Mouse (Mus musculus): ENCODE measurements around the gene Hivep3. TPM values are rescaled to one million over a fixed set of nuclear protein-coding genes. Genes with fewer than 3 reads are reported as not detected.

Hivep3 gene
- total and polyA plus RNA-seq, 3 experiments: 14.4 to 32.3 (median 21.2) TPM

GRCm38 (mm10) chr4:119812775-119813174 lies 79.2 kb downstream of the Hivep3 start:
- H3K4me3 ChIP-seq (replicated peaks in 1 of 3; ENCODE audit: low read depth in 2 of 3, low read length in 2 of 3, poor library complexity in 1 of 3): no peak overlapping the region
- H3K9ac ChIP-seq (ENCODE audit: insufficient read depth, low read depth): peak overlapping the region; percentile 50
- peak overlapping the region; percentile 92 for H3K4me2 ChIP-seq (ENCODE audit: insufficient read depth, low read depth, poor library complexity, severe bottlenecking)
- peaks cover 5% of the 10 kb centered on the region for H3K79me2 ChIP-seq (replicated peaks; ENCODE audit: control insufficient read depth, extremely low read depth, insufficient read depth, poor library complexity, severe bottlenecking)
- DNase-seq (ENCODE audit: extremely low read depth): peak; percentile 97
- dilution Hi-C loops (cut with MboI; ENCODE audit: extremely low pct_ligation_motif_present, extremely low pct_unique_long_range_greater_than_20kb, low sequenced_read_pairs): no loop called here
- in situ Hi-C loops (cut with MboI; ENCODE audit: low pct_ligation_motif_present, low pct_unique_long_range_greater_than_20kb, low sequenced_read_pairs): no loop called here
- H3K36me3 ChIP-seq (replicated peaks in 1 of 2; ENCODE audit: control insufficient read depth in 1 of 2, insufficient read depth in 1 of 2, low read length in 1 of 2): peaks cover 0 to 2% of the 10 kb centered on the region in 2 experiments
- no peak for TF ChIP-seq USF1 (IDR thresholded peaks at IDR 0.05; ENCODE audit: low read depth, low read length)
- TF ChIP-seq ZMIZ1 (IDR thresholded peaks at IDR 0.05; ENCODE audit: low read depth, low read length): peak; percentile 51; the same call in 1 of the 2 replicates
- TF ChIP-seq MAX (IDR thresholded peaks at IDR 0.05; ENCODE audit: low read length): 0 out of 2 replicates have a peak, but pooled peaks have one; percentile 39
- TF ChIP-seq ZC3H11A (IDR thresholded peaks at IDR 0.05; ENCODE audit: low read depth, low read length): no peak
- TF ChIP-seq IRF4 (IDR thresholded peaks at IDR 0.05; ENCODE audit: low read depth, low read length): peak; percentile 94
- peak; percentile 69 for TF ChIP-seq MEF2A (IDR thresholded peaks at IDR 0.05; ENCODE audit: borderline replicate concordance, low read depth, low read length)
- TF ChIP-seq USF2 (conservative IDR thresholded peaks at IDR 0.05; ENCODE audit: low read depth, low read length): no peak
- TF ChIP-seq CHD2 (IDR thresholded peaks at IDR 0.05; ENCODE audit: low read length): peak; percentile 76; the same call in 1 of the 2 replicates
- TF ChIP-seq NRF1 (IDR thresholded peaks at IDR 0.05; ENCODE audit: low read depth, low read length): no peak
- TF ChIP-seq HCFC1 (IDR thresholded peaks at IDR 0.05; ENCODE audit: low read depth, low read length): peak; percentile 56
- TF ChIP-seq JUN (IDR thresholded peaks at IDR 0.05; ENCODE audit: insufficient read depth, low read depth, low read length): no peak; the same call in 1 of the 2 replicates
- TF ChIP-seq MAFK (IDR thresholded peaks at IDR 0.05; ENCODE audit: insufficient replicate concordance, low read length): 0 out of 2 replicates have a peak, but pooled peaks have one; percentile 50
- no peak for TF ChIP-seq PAX5 (IDR thresholded peaks at IDR 0.05; ENCODE audit: low read length)
- TF ChIP-seq E2F4 (IDR thresholded peaks at IDR 0.05; ENCODE audit: insufficient replicate concordance, low read depth, low read length): no peak
- no peak for TF ChIP-seq KAT2A (IDR thresholded peaks at IDR 0.05; ENCODE audit: insufficient replicate concordance, low read length)
- no peak for TF ChIP-seq SMC3 (IDR thresholded peaks at IDR 0.05; ENCODE audit: low read depth, low read length)
- no peak; the same call in none of the 2 replicates for TF ChIP-seq SIN3A (IDR thresholded peaks at IDR 0.05; ENCODE audit: low read length)
- TF ChIP-seq CHD1 (IDR thresholded peaks at IDR 0.05; ENCODE audit: low read depth, low read length): no peak
- peak; percentile 87 for TF ChIP-seq TCF12 (IDR thresholded peaks at IDR 0.05; ENCODE audit: low read depth, low read length)
- peak; percentile 53; the same call in 1 of the 2 replicates for TF ChIP-seq POLR2AphosphoS2 (IDR thresholded peaks at IDR 0.05; ENCODE audit: low read depth, low read length)
- TF ChIP-seq CTCF (conservative IDR thresholded peaks at IDR 0.05 in 1 of 2, IDR thresholded peaks at IDR 0.05 in 1 of 2; ENCODE audit: low read depth in 2 of 2, low read length in 2 of 2): no peak
- TF ChIP-seq JUND (conservative IDR thresholded peaks at IDR 0.05; ENCODE audit: low read depth, low read length): no peak; the same call in 1 of the 2 replicates
- TF ChIP-seq BHLHE40 (IDR thresholded peaks at IDR 0.05; ENCODE audit: low read depth, low read length): peak; percentile 73
- TF ChIP-seq EP300 (IDR thresholded peaks at IDR 0.05; ENCODE audit: low read length): peak; percentile 72
- TF ChIP-seq MXI1 (IDR thresholded peaks at IDR 0.05; ENCODE audit: low read depth, low read length): peak; percentile 52; the same call in 1 of the 2 replicates
- TF ChIP-seq MYC (IDR thresholded peaks at IDR 0.05; ENCODE audit: low read depth, low read length): no peak
- TF ChIP-seq ZNF384 (IDR thresholded peaks at IDR 0.05; ENCODE audit: low read depth, low read length): no peak
- TF ChIP-seq RAD21 (IDR thresholded peaks at IDR 0.05; ENCODE audit: low read depth, low read length): no peak; the same call in 1 of the 2 replicates
- 0 out of 2 replicates have a peak, but pooled peaks have one; percentile 23 for TF ChIP-seq RCOR1 (conservative IDR thresholded peaks at IDR 0.05; ENCODE audit: low read depth, low read length)
- peak; percentile 81 for TF ChIP-seq ELF1 (IDR thresholded peaks at IDR 0.05; ENCODE audit: low read depth, low read length)
- no peak for TF ChIP-seq ZKSCAN1 (IDR thresholded peaks at IDR 0.05; ENCODE audit: borderline replicate concordance, low read depth, low read length)
- peak; percentile 84 for TF ChIP-seq POLR2A (IDR thresholded peaks at IDR 0.05; ENCODE audit: low read depth, low read length)
- TF ChIP-seq TBP (conservative IDR thresholded peaks at IDR 0.05; ENCODE audit: low read depth, low read length): peak; percentile 66; the same call in 1 of the 2 replicates
- TF ChIP-seq GABPA (IDR thresholded peaks at IDR 0.05; ENCODE audit: insufficient replicate concordance, low read depth, low read length): no peak
- TF ChIP-seq NELFE (IDR thresholded peaks at IDR 0.05; ENCODE audit: low read depth, low read length): peak; percentile 74; the same call in 1 of the 2 replicates
- peak; percentile 65 for TF ChIP-seq ETS1 (conservative IDR thresholded peaks at IDR 0.05; ENCODE audit: low read depth, low read length)
- no peak for TF ChIP-seq UBTF (IDR thresholded peaks at IDR 0.05; ENCODE audit: low read depth, low read length)
- TF ChIP-seq MAZ (IDR thresholded peaks at IDR 0.05; ENCODE audit: low read depth, low read length): peak; percentile 98
- peak overlapping the region; percentile 91 for H3K27ac ChIP-seq (ENCODE audit: insufficient read depth, low read depth)
- no peaks in the 10 kb centered on the region for H3K9me3 ChIP-seq (replicated peaks; ENCODE audit: low read length)
- peaks cover 28 to 86% of the 10 kb centered on the region in 2 experiments for H3K4me1 ChIP-seq (ENCODE audit: control insufficient read depth in 1 of 2, insufficient read depth in 2 of 2)
- no peaks in the 10 kb centered on the region for H3K27me3 ChIP-seq (replicated peaks)
